Mouse (Mus musculus) thymus, postnatal 10 days (tissue): Measurements from ENCODE around the gene Olfr282.
A peak's percentile ranks its signal among the peaks of the same experiment; 100 is the strongest.
"Not testable (repeated sequence)": the region's sequence is repeated elsewhere in the genome, so short reads cannot be mapped to it uniquely, and the experiment has no call there.

ENCODE experiments used
- DNase-seq, 2 experiments: peaks; one replicate each; pipeline ENCODE4 v3.0.0; 2021; ENCODE audit warnings: low spot score in 2 of 2

The Olfr282 gene

GRCm38 (mm10) chr15:98430925-98431324 lies at the start of gene Olfr282:
TSS of gene Olfr282 (plus strand) at chr15:98431225.
- not testable (repeated sequence) for DNase-seq

- DNase-seq, result no peak
Measured at GRCm38 (mm10) chr15:98387621-98388020, 43.4 kb upstream of the Olfr282 start.

GRCm38 (mm10) chr15:98389796-98390195 lies 41.2 kb upstream of the Olfr282 start:
- DNase-seq, result peak; percentile 9 to 62

- DNase-seq, result no peak
Measured at GRCm38 (mm10) chr15:98391081-98391902, 39.7 kb upstream of the Olfr282 start.

GRCm38 (mm10) chr15:98391903-98392187 lies 39.2 kb upstream of the Olfr282 start:
- DNase-seq, result no peak

GRCm38 (mm10) chr15:98397136-98397535 lies 33.9 kb upstream of the Olfr282 start:
- DNase-seq, result no peak

- DNase-seq, result no peak
Measured at GRCm38 (mm10) chr15:98402356-98402755, 28.7 kb upstream of the Olfr282 start.

- peak in 1 of 2 experiments; percentile 12 for DNase-seq
Measured at GRCm38 (mm10) chr15:98408406-98409060, 22.5 kb upstream of the Olfr282 start.

- DNase-seq, result no peak
Measured at GRCm38 (mm10) chr15:98409635-98410034, 21.4 kb upstream of the Olfr282 start.

GRCm38 (mm10) chr15:98410249-98410648 lies 20.8 kb upstream of the Olfr282 start:
- no peak for DNase-seq

GRCm38 (mm10) chr15:98415996-98416395 lies 15.0 kb upstream of the Olfr282 start:
- no peak for DNase-seq

GRCm38 (mm10) chr15:98416802-98417201 lies 14.2 kb upstream of the Olfr282 start:
- not testable (repeated sequence) for DNase-seq

GRCm38 (mm10) chr15:98417285-98417684 lies 13.7 kb upstream of the Olfr282 start:
- not testable (repeated sequence) for DNase-seq

GRCm38 (mm10) chr15:98418096-98418495 lies 12.9 kb upstream of the Olfr282 start:
- no peak for DNase-seq

GRCm38 (mm10) chr15:98420897-98421296 lies 10.1 kb upstream of the Olfr282 start:
- DNase-seq, result no peak

- no peak for DNase-seq
Measured at GRCm38 (mm10) chr15:98424326-98424725, 6.7 kb upstream of the Olfr282 start.

GRCm38 (mm10) chr15:98424753-98425152 lies 6.3 kb upstream of the Olfr282 start:
- DNase-seq, result no peak

- DNase-seq, result no peak
Measured at GRCm38 (mm10) chr15:98425188-98425587, 5.8 kb upstream of the Olfr282 start.

GRCm38 (mm10) chr15:98444561-98444960 lies 13.5 kb downstream of the Olfr282 start:
- no peak for DNase-seq

GRCm38 (mm10) chr15:98448521-98448920 lies 17.5 kb downstream of the Olfr282 start:
- no peak for DNase-seq

- no peak for DNase-seq
Measured at GRCm38 (mm10) chr15:98452288-98452687, 21.3 kb downstream of the Olfr282 start, which contains the start of gene Olfr281. TSS of gene Olfr281 (plus strand) at chr15:98452588.

- no peak for DNase-seq
Measured at GRCm38 (mm10) chr15:98469596-98469995, 38.6 kb downstream of the Olfr282 start, which contains the start of gene OR5BS1P. TSS of gene OR5BS1P (plus strand) at chr15:98469896.

GRCm38 (mm10) chr15:98471539-98471938 lies 40.5 kb downstream of the Olfr282 start:
- no peak for DNase-seq
